Mouse (Mus musculus) liver, embryonic 14.5 days (tissue): ENCODE data around the gene Zc3h18. TPM values are rescaled to one million over a fixed set of nuclear protein-coding genes. Genes with fewer than 3 reads are reported as not detected.

ENCODE experiments used
- ATAC-seq: fragments of 200-750 bp; cut with Nextera tagmentation; 2 replicates; pipeline ENCODE4 v1.8.0; 2017; ENCODE audit warnings: moderate number of reproducible peaks, mild to moderate bottlenecking, moderate library complexity; ENCODE audit not compliant: insufficient read depth
- DNase-seq, 3 experiments: peaks; one replicate each; pipeline ENCODE4 v3.0.0-alpha.2; 2012 to 2013; ENCODE audit warnings: low read depth in 3 of 3, low spot score in 3 of 3
- H3K27ac ChIP-seq: fragments of 300-500 bp; sonication (generic); 2 replicates; pipeline ENCODE4 v1.5.1; 2014; ENCODE audit warnings: moderate library complexity, mild to moderate bottlenecking, control low read depth, inconsistent platforms
- H3K27me3 ChIP-seq: fragments of 300-500 bp; sonication (generic); 2 replicates; pipeline ENCODE4 v1.6.1; 2014; ENCODE audit warnings: mild to moderate bottlenecking, low read length, moderate library complexity; ENCODE audit not compliant: control insufficient read depth, insufficient read depth
- H3K36me3 ChIP-seq: fragments of 300-500 bp; sonication (generic); replicated peaks from 2 replicates; pipeline ENCODE4 v1.6.1; 2014; ENCODE audit warnings: low read depth; ENCODE audit not compliant: control insufficient read depth, insufficient read depth
- H3K4me1 ChIP-seq, 2 experiments: fragments of 200-500 bp in 1 of 2; fragments of 300-500 bp in 1 of 2; sonication (generic) in 1 of 2; replicated peaks; 2 replicates each; pipeline ENCODE4 v1.6.1; 2012 to 2014; ENCODE audit warnings: antibody characterized with exemption in 1 of 2, inconsistent platforms in 1 of 2, low read length in 1 of 2; ENCODE audit not compliant: control insufficient read depth in 2 of 2, insufficient read depth in 2 of 2
- H3K4me2 ChIP-seq: fragments of 300-500 bp; sonication (generic); 2 replicates; pipeline ENCODE4 v1.6.1; 2014; ENCODE audit warnings: low read depth, mild to moderate bottlenecking, control low read depth, moderate library complexity
- H3K4me3 ChIP-seq, 2 experiments: fragments of 200-500 bp in 1 of 2; fragments of 300-500 bp in 1 of 2; sonication (generic) in 1 of 2; 2 replicates each; pipeline ENCODE4 v1.5.1; 2012 to 2014; ENCODE audit warnings: low read depth in 2 of 2, low read length in 2 of 2, mild to moderate bottlenecking in 2 of 2, control low read depth in 1 of 2, inconsistent platforms in 1 of 2, moderate library complexity in 1 of 2; ENCODE audit not compliant: insufficient read depth in 1 of 2
- H3K9ac ChIP-seq: fragments of 300-500 bp; sonication (generic); replicated peaks from 2 replicates; pipeline ENCODE4 v1.6.1; 2014; ENCODE audit warnings: mild to moderate bottlenecking, control low read depth, moderate library complexity
- H3K9me3 ChIP-seq: fragments of 300-500 bp; sonication (generic); 2 replicates; pipeline ENCODE4 v1.6.1; 2016; ENCODE audit warnings: low read length, mixed read lengths; ENCODE audit not compliant: control insufficient read depth
- CTCF ChIP-seq: IDR thresholded peaks from 2 replicates; pipeline ENCODE4 v1.5.1; 2016; ENCODE audit warnings: antibody characterized with exemption, low read depth, control low read depth
- EP300 ChIP-seq: IDR thresholded peaks from 2 replicates; pipeline ENCODE4 v1.6.1; 2016; ENCODE audit warnings: antibody characterized with exemption, low read depth
- WGBS: fragments of 180-500 bp; shearing (Covaris S2); extraction: QIAGEN DNeasy Blood & Tissue Kit; methylation state at CpG from one replicate; pipeline ENCODE4 v1.1.7; 2014; ENCODE audit not compliant: insufficient replicate concordance; 5-methylcytosine and 5-hydroxymethylcytosine counted together
- polyA plus RNA-seq, 2 experiments: library from polyadenylated mRNA; depleted of rRNA in 1 of 2; stranded (reverse) in 1 of 2; unstranded in 1 of 2; fragments of >200 nt; fragmentation: Nextera tagmentation in 1 of 2; extraction: Ambion mirVana in 1 of 2; gene quantifications; 2 replicates each; pipeline versions ENCODE4 v1.2.1 to v1.2.3; 2012 to 2014

The Zc3h18 gene
- polyA plus RNA-seq, 2 experiments: 12.8 to 20.4 TPM

- 79% methylated on average over 9 of the region's 9 CpGs for WGBS
- Histone ChIP-seq H3K36me3 (peaks cover 74% of the 10 kb centered on the region), H3K9ac (no peak overlapping the region), H3K4me1 (no peaks in the 10 kb centered on the region), H3K27ac (no peak overlapping the region), H3K4me2 (no peak overlapping the region), H3K4me3 (no peak overlapping the region), H3K9me3 (no peaks in the 10 kb centered on the region), H3K27me3 (no peaks in the 10 kb centered on the region)
- ATAC-seq (no peak), DNase-seq (no peak)
- TF ChIP-seq EP300 (no peak), CTCF (no peak)
These were observed 37.9 kb downstream of the Zc3h18 start for GRCm38 (mm10) chr8:122414311-122414710.

GRCm38 (mm10) chr8:122415554-122415953 lies 39.1 kb downstream of the Zc3h18 start:
- Histone ChIP-seq H3K9me3 (no peaks in the 10 kb centered on the region), H3K4me2 (no peak overlapping the region), H3K36me3 (peaks cover 63% of the 10 kb centered on the region), H3K4me3 (no peak overlapping the region), H3K27me3 (no peaks in the 10 kb centered on the region), H3K9ac (no peak overlapping the region), H3K27ac (no peak overlapping the region), H3K4me1 (no peaks in the 10 kb centered on the region)
- no peak for DNase-seq
- ATAC-seq: no peak
- TF ChIP-seq CTCF (no peak), EP300 (no peak)
- WGBS: 46% methylated on average over 6 of the region's 6 CpGs

- TF ChIP-seq CTCF: no peak
- no peak for TF ChIP-seq EP300
- H3K4me2 ChIP-seq: no peak overlapping the region
- DNase-seq: no peak
- H3K27ac ChIP-seq: no peak overlapping the region
- no peak overlapping the region for H3K9ac ChIP-seq
- H3K36me3 ChIP-seq: peaks cover 18% of the 10 kb centered on the region
- no peaks in the 10 kb centered on the region for H3K27me3 ChIP-seq
- no peak for ATAC-seq
- no peaks in the 10 kb centered on the region for H3K9me3 ChIP-seq
- no peaks in the 10 kb centered on the region for H3K4me1 ChIP-seq
- 59% methylated on average over 9 of the region's 9 CpGs for WGBS
- no peak overlapping the region for H3K4me3 ChIP-seq
These were observed 43.6 kb downstream of the Zc3h18 start for GRCm38 (mm10) chr8:122419881-122420555.

GRCm38 (mm10) chr8:122421376-122422070 lies 45.1 kb downstream of the Zc3h18 start, which contains the start of gene Il17c:
Gene Il17c (plus strand): TSS chr8:122422020.
- ATAC-seq: no peak

GRCm38 (mm10) chr8:122423217-122423616 lies 46.8 kb downstream of the Zc3h18 start:
- 84% methylated on average over 24 of the region's 24 CpGs for WGBS

More at GRCm38 (mm10) chr8:122421376-122422070, 45.1 kb downstream of the Zc3h18 start, which contains the start of gene Il17c:
- H3K4me1 ChIP-seq: no peaks in the 10 kb centered on the region
- H3K27me3 ChIP-seq: no peaks in the 10 kb centered on the region
- DNase-seq: no peak
- WGBS: 62% methylated on average over 14 of the region's 14 CpGs
- no peak within 1 kb of the TSS for H3K27ac ChIP-seq
- peaks cover 4% of the 10 kb centered on the region for H3K36me3 ChIP-seq
- TF ChIP-seq CTCF: no peak
- no peak for TF ChIP-seq EP300
- H3K9ac ChIP-seq: no peak within 1 kb of the TSS
- H3K4me3 ChIP-seq: no peak within 1 kb of the TSS
- H3K4me2 ChIP-seq: no peak within 1 kb of the TSS
- no peaks in the 10 kb centered on the region for H3K9me3 ChIP-seq

More at GRCm38 (mm10) chr8:122423217-122423616, 46.8 kb downstream of the Zc3h18 start:
- no peak overlapping the region for H3K9ac ChIP-seq
- ATAC-seq (no peak), DNase-seq (no peak)
- no peak overlapping the region for H3K27ac ChIP-seq
- TF ChIP-seq EP300 (no peak), CTCF (no peak)
- no peaks in the 10 kb centered on the region for H3K4me1 ChIP-seq
- H3K9me3 ChIP-seq: no peaks in the 10 kb centered on the region
- H3K27me3 ChIP-seq: no peaks in the 10 kb centered on the region
- no peak overlapping the region for H3K4me3 ChIP-seq
- H3K4me2 ChIP-seq: no peak overlapping the region
- H3K36me3 ChIP-seq: no peaks in the 10 kb centered on the region
